Mouse (Mus musculus): ENCODE results near the gene Slc25a44. TPM values are rescaled to one million over a fixed set of nuclear protein-coding genes. Genes with fewer than 3 reads are reported as not detected.

Gene Slc25a44
- 17.5 and 17.6 TPM in 2 replicates for polyA plus RNA-seq (2016; fragmentation: Nextera tagmentation; extraction: Ambion mirVana)

- no peaks in the 10 kb centered on the region for H3K27me3 ChIP-seq (replicated peaks; ENCODE audit: low read depth, poor library complexity, severe bottlenecking)
- peak within 1 kb of the TSS; percentile 81 for H3K27ac ChIP-seq (replicated peaks)
- 1% methylated on average over 35 of the region's 35 CpGs for WGBS
- peak; percentile 91 for DNase-seq (ENCODE audit: low spot score)
- H3K36me3 ChIP-seq (replicated peaks), result peaks cover 20% of the 10 kb centered on the region
- H3K9me3 ChIP-seq, result no peaks in the 10 kb centered on the region
- peaks cover 27% of the 10 kb centered on the region for H3K4me1 ChIP-seq
- H3K4me3 ChIP-seq, result peak within 1 kb of the TSS; percentile 81
Measured at GRCm38 (mm10) chr3:88424605-88425329, at the start of gene Slc25a44. Slc25a44 (minus strand) TSS chr3:88425139.

GRCm38 (mm10) chr3:88473571-88473970, 48.6 kb upstream of the Slc25a44 start:
- Histone ChIP-seq H3K4me3 (no peak overlapping the region), H3K36me3 (replicated peaks) (no peaks in the 10 kb centered on the region), H3K9me3 (0 out of 2 replicates have a peak, but pooled peaks cover 4% of the 10 kb centered on the region), H3K4me1 (peaks cover 24% of the 10 kb centered on the region), H3K27ac (replicated peaks) (peak overlapping the region; percentile 52), H3K27me3 (replicated peaks; ENCODE audit: low read depth, poor library complexity, severe bottlenecking) (no peaks in the 10 kb centered on the region)
- DNase-seq (ENCODE audit: low spot score), result no peak
- 88% methylated on average over 1 of the region's 1 CpGs for WGBS

GRCm38 (mm10) chr3:88473020-88473419, 48.1 kb upstream of the Slc25a44 start:
- WGBS, result 25% methylated on average over 5 of the region's 5 CpGs
- Histone ChIP-seq H3K4me3 (no peak overlapping the region), H3K27ac (replicated peaks) (peak overlapping the region; percentile 52; the same call in 1 of the 2 replicates)

GRCm38 (mm10) chr3:88470943-88471479, 46.1 kb upstream of the Slc25a44 start:
- H3K9me3 ChIP-seq, result 0 out of 2 replicates have a peak, but pooled peaks cover 4% of the 10 kb centered on the region
- no peaks in the 10 kb centered on the region for H3K27me3 ChIP-seq (replicated peaks; ENCODE audit: low read depth, poor library complexity, severe bottlenecking)
- DNase-seq (ENCODE audit: low spot score), result no peak
- H3K4me1 ChIP-seq, result peaks cover 20% of the 10 kb centered on the region
- no peaks in the 10 kb centered on the region for H3K36me3 ChIP-seq (replicated peaks)
- 36% methylated on average over 10 of the region's 10 CpGs for WGBS
- H3K4me3 ChIP-seq, result no peak overlapping the region
- H3K27ac ChIP-seq (replicated peaks), result peak overlapping the region; percentile 44; the same call in 1 of the 2 replicates

More at GRCm38 (mm10) chr3:88473020-88473419, 48.1 kb upstream of the Slc25a44 start:
- H3K4me1 ChIP-seq, result peaks cover 21% of the 10 kb centered on the region
- peak; percentile 66 for DNase-seq (ENCODE audit: low spot score)
- no peaks in the 10 kb centered on the region for H3K36me3 ChIP-seq (replicated peaks)
- H3K9me3 ChIP-seq, result 0 out of 2 replicates have a peak, but pooled peaks cover 4% of the 10 kb centered on the region
- no peaks in the 10 kb centered on the region for H3K27me3 ChIP-seq (replicated peaks; ENCODE audit: low read depth, poor library complexity, severe bottlenecking)

- Histone ChIP-seq H3K4me1 (peaks cover 27% of the 10 kb centered on the region), H3K4me3 (no peak overlapping the region), H3K36me3 (replicated peaks) (no peaks in the 10 kb centered on the region), H3K9me3 (0 out of 2 replicates have a peak, but pooled peaks cover 4% of the 10 kb centered on the region), H3K27me3 (replicated peaks; ENCODE audit: low read depth, poor library complexity, severe bottlenecking) (no peaks in the 10 kb centered on the region), H3K27ac (replicated peaks) (no peak overlapping the region)
- WGBS, result 75% methylated on average over 2 of the region's 2 CpGs
- no peak for DNase-seq (ENCODE audit: low spot score)
Measured at GRCm38 (mm10) chr3:88469466-88469865, 44.5 kb upstream of the Slc25a44 start.

- no peak overlapping the region for H3K27ac ChIP-seq (replicated peaks)
- H3K4me3 ChIP-seq, result no peak overlapping the region
- peaks cover 18% of the 10 kb centered on the region for H3K4me1 ChIP-seq
- 0 out of 2 replicates have a peak, but pooled peaks cover 4% of the 10 kb centered on the region for H3K9me3 ChIP-seq
- peak; percentile 90 for DNase-seq (ENCODE audit: low spot score)
- no peaks in the 10 kb centered on the region for H3K36me3 ChIP-seq (replicated peaks)
- WGBS, result 30% methylated on average over 16 of the region's 16 CpGs
- no peaks in the 10 kb centered on the region for H3K27me3 ChIP-seq (replicated peaks; ENCODE audit: low read depth, poor library complexity, severe bottlenecking)
Measured at GRCm38 (mm10) chr3:88467116-88467824, 42.3 kb upstream of the Slc25a44 start.

GRCm38 (mm10) chr3:88465127-88465526, 40.2 kb upstream of the Slc25a44 start:
- Histone ChIP-seq H3K27ac (replicated peaks) (no peak overlapping the region), H3K4me3 (no peak overlapping the region), H3K27me3 (replicated peaks; ENCODE audit: low read depth, poor library complexity, severe bottlenecking) (peaks cover 14% of the 10 kb centered on the region), H3K4me1 (peaks cover 24% of the 10 kb centered on the region), H3K36me3 (replicated peaks) (no peaks in the 10 kb centered on the region), H3K9me3 (no peaks in the 10 kb centered on the region)
- WGBS, result 90% methylated on average over 2 of the region's 2 CpGs
- no peak for DNase-seq (ENCODE audit: low spot score)

- peaks cover 21% of the 10 kb centered on the region for H3K27me3 ChIP-seq (replicated peaks; ENCODE audit: low read depth, poor library complexity, severe bottlenecking)
- 62% methylated on average over 3 of the region's 3 CpGs for WGBS
- H3K4me1 ChIP-seq, result peaks cover 24% of the 10 kb centered on the region
- no peaks in the 10 kb centered on the region for H3K9me3 ChIP-seq
- 0 out of 2 replicates have a peak overlapping the region, but pooled peaks have one; percentile 30 for H3K27ac ChIP-seq (replicated peaks)
- no peak for DNase-seq (ENCODE audit: low spot score)
- H3K4me3 ChIP-seq, result no peak overlapping the region
- H3K36me3 ChIP-seq (replicated peaks), result no peaks in the 10 kb centered on the region
Measured at GRCm38 (mm10) chr3:88464425-88464824, 39.5 kb upstream of the Slc25a44 start.

GRCm38 (mm10) chr3:88460983-88461696, 36.2 kb upstream of the Slc25a44 start, which contains the start of gene Sema4a:
Sema4a (minus strand) TSS chr3:88461182.
- Histone ChIP-seq H3K27ac (replicated peaks) (peak within 1 kb of the TSS; percentile 44; the same call in 1 of the 2 replicates), H3K4me3 (no peak within 1 kb of the TSS), H3K36me3 (replicated peaks) (no peaks in the 10 kb centered on the region), H3K27me3 (replicated peaks; ENCODE audit: low read depth, poor library complexity, severe bottlenecking) (peaks cover 50% of the 10 kb centered on the region), H3K9me3 (no peaks in the 10 kb centered on the region), H3K4me1 (peaks cover 41% of the 10 kb centered on the region)
- WGBS, result 45% methylated on average over 12 of the region's 12 CpGs
- no peak for DNase-seq (ENCODE audit: low spot score)

- no peak for DNase-seq (ENCODE audit: low spot score)
- no peak overlapping the region for H3K4me3 ChIP-seq
- H3K27me3 ChIP-seq (replicated peaks; ENCODE audit: low read depth, poor library complexity, severe bottlenecking), result peaks cover 54% of the 10 kb centered on the region
- H3K36me3 ChIP-seq (replicated peaks), result no peaks in the 10 kb centered on the region
- H3K9me3 ChIP-seq, result no peaks in the 10 kb centered on the region
- 78% methylated on average over 5 of the region's 5 CpGs for WGBS
- peaks cover 45% of the 10 kb centered on the region for H3K4me1 ChIP-seq
- H3K27ac ChIP-seq (replicated peaks), result no peak overlapping the region
Measured at GRCm38 (mm10) chr3:88460029-88460428, 35.1 kb upstream of the Slc25a44 start.

- Histone ChIP-seq H3K27ac (replicated peaks) (peak overlapping the region; percentile 65), H3K9me3 (no peaks in the 10 kb centered on the region), H3K27me3 (replicated peaks; ENCODE audit: low read depth, poor library complexity, severe bottlenecking) (peaks cover 66% of the 10 kb centered on the region), H3K36me3 (replicated peaks) (no peaks in the 10 kb centered on the region), H3K4me1 (peaks cover 42% of the 10 kb centered on the region), H3K4me3 (peak overlapping the region; percentile 54)
- under 1% methylated on average over 14 of the region's 14 CpGs for WGBS
- peak; percentile 59 for DNase-seq (ENCODE audit: low spot score)
Measured at GRCm38 (mm10) chr3:88458778-88459219, 33.9 kb upstream of the Slc25a44 start.

All from embryonic facial prominence, embryonic 10.5 days (tissue).